Mouse (Mus musculus) embryo, embryonic 11 days (tissue): ENCODE results near the gene Dock4.

Source experiments
- DNase-seq: peaks from one replicate; pipeline ENCODE4 v3.0.0-alpha.2; 2015

Gene Dock4

GRCm38 (mm10) chr12:40893741-40894140 is 448.0 kb downstream of the Dock4 start:
- no peak for DNase-seq

- DNase-seq = no peak
Measured at GRCm38 (mm10) chr12:40894695-40895094, 448.9 kb downstream of the Dock4 start.
